Mouse (Mus musculus) frontal cortex, adult (tissue): ENCODE measurements around the gene Vrk1.
A peak's percentile ranks its signal among the peaks of the same experiment; 100 is the strongest.

Experiments
- ATAC-seq: cut with Nextera tagmentation; 2 replicates; pipeline ENCODE4 v1.9.2; 2017; ENCODE audit warnings: mild to moderate bottlenecking, moderate library complexity, mixed read lengths; ENCODE audit not compliant: low TSS enrichment

Gene Vrk1

DNA sequence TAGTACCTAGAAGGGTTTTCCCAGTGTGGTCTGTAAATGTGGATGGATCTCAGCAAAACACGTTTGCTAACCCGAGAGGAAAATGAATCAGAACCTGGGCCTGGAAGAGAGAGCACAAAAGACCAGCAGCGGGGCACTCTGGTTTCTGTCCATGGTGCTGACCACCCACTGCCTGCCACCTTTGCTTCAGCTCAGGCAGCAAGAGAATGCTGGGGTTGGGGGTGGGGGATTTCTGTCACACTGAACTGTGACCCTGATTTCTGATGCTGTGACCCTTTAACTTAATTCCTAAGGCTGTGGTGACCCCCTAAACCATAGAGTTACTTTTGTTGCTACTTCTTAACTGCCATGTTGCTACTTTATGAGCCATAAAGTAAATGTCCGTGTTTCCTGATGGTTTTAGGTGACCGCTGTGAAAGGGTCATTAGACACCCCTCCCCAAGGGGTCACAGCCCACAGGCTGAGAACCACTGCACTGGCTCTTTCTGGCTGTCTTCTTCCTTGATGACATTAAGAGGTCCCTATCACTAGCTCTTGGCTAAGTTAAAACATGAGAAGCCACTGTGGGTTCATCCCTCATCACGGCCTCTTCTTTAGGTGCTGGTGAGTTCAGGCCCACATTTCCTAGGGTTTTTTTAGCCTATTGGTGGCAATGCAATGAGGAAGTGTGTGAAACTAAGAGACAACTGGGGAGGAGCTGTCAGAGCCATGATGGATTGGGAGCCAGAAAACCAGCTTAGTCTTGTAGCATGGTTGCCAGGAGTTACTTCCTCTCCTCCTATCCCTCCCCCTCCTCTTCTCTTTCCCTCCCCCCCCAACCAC lies 105.3 kb downstream of the Vrk1 start:
- peak; percentile 31; the same call in 1 of the 2 replicates for ATAC-seq

DNA sequence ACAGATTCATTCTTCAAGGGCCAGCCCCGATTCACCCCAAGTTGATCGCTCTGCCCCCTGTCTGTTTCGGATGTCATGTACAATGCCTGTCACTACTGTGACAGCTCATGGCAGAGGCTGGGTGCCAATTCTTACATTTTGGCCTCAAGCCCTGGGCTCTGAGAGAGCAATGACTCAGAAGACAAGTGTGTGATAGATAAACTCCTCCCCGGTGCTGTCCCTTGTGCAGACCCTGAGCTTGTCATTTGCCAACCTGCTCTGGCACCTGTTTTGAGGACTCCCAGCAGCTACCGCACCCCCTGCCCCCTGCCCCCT lies 105.8 kb downstream of the Vrk1 start:
- ATAC-seq = no peak; the same call in 1 of the 2 replicates

DNA sequence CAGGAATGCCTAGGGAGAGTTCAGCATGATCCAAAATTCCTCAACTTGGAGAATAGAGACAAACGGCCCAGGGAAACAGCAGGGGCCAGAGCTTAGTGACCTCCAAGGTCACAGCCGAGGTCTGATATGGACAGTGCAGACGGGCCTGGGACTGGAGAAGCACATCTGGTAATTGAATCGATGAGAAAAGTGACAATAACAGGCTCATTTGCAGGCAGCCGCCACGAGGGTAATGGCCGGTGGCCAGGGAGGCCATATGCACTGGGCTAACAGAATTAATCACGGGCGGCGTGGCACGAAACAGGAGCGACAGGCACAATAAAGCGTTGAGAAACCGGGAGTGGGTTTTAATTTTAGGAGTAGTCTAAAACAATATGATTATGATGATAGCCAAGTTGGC lies 113.2 kb downstream of the Vrk1 start:
- no peak for ATAC-seq

DNA sequence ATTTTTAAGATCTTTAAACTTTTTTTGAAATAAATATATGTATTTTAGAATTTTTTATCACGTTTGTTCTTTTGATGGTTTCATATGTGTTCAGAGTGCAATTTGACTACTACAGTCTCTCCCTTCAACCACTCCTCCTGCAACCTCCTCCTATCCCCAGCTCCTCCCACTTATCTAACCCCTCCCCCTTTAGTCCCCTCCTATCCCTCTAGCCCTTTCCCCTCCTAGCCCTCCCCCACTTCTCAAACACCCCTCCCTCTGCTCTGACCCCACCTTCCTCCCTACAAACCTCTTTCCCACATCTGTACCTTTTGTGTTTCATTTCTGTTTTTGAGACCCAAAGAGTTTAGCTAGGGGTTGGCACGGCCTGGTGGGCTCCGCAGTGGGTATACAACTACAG lies 114.6 kb downstream of the Vrk1 start:
- ATAC-seq = no peak
